Mouse (Mus musculus): ENCODE results near the gene Pkib. TPM values are rescaled to one million over a fixed set of nuclear protein-coding genes. Genes with fewer than 3 reads are reported as not detected.

Gene Pkib
- polyA plus RNA-seq, 1 experiment from 2014 or later, result 0.85 TPM

Other genes with a start within 250 kb of the Pkib start
- gene Hsf2, start 145.6 kb upstream of the Pkib start, polyA plus RNA-seq (2016; fragmentation: Nextera tagmentation; extraction: Ambion mirVana), result 25.2 and 27.2 TPM in 2 replicates
- 142 and 159 TPM in 2 replicates for gene Serinc1, start 99.5 kb upstream of the Pkib start, polyA plus RNA-seq (2016; fragmentation: Nextera tagmentation; extraction: Ambion mirVana)
- 1.3 and 2.0 TPM in 2 replicates for gene Fabp7, start 152.9 kb downstream of the Pkib start, polyA plus RNA-seq (2016; fragmentation: Nextera tagmentation; extraction: Ambion mirVana)
- gene Smpdl3a, start 162.4 kb downstream of the Pkib start, polyA plus RNA-seq (2016; fragmentation: Nextera tagmentation; extraction: Ambion mirVana), result 10.3 and 16.5 TPM in 2 replicates